In genomic region chr2:135898025-135898424, GRCm38 (mm10) we compare ENCODE assay signal across 15 mouse cellular contexts.
"Had no signal": no experiment of that assay in that cellular context is flagged by ENCODE, and none has a peak within 500 bp of the region (broad histone marks: within the 10 kb centered on the region; RNA-seq: fewer than 3 reads in every experiment).

No protein-coding gene starts in this region.

- H3K27me3 ChIP-seq: kidney, embryonic 15.5 days; limb, embryonic 15.5 days; liver, embryonic 12.5 days; midbrain, embryonic 15.5 days; neural tube, embryonic 13.5 days had no signal

- H3K9me3 ChIP-seq: kidney, embryonic 15.5 days; limb, embryonic 15.5 days; liver, embryonic 12.5 days; midbrain, embryonic 15.5 days; neural tube, embryonic 13.5 days had no signal

- H3K9ac ChIP-seq: kidney, embryonic 15.5 days; limb, embryonic 15.5 days; liver, embryonic 12.5 days; lung, embryonic 14.5 days; midbrain, embryonic 15.5 days; neural tube, embryonic 13.5 days had no signal

- H3K27ac ChIP-seq: kidney, embryonic 15.5 days; left cerebral cortex, adult 2 months; limb, embryonic 15.5 days; liver, embryonic 12.5 days; midbrain, embryonic 15.5 days; neural tube, embryonic 13.5 days had no signal

- ATAC-seq: intestine, embryonic 16.5 days; liver, embryonic 12.5 days; midbrain, embryonic 15.5 days had no signal

- H3K4me2 ChIP-seq: kidney, embryonic 15.5 days; limb, embryonic 15.5 days; liver, embryonic 12.5 days; lung, embryonic 14.5 days; midbrain, embryonic 11.5 days; midbrain, embryonic 15.5 days; neural tube, embryonic 13.5 days had no signal

- H3K4me1 ChIP-seq: kidney, embryonic 15.5 days; limb, embryonic 15.5 days; midbrain, embryonic 15.5 days; neural tube, embryonic 13.5 days had no signal

- H3K4me3 ChIP-seq: kidney, embryonic 15.5 days; left cerebral cortex, adult 2 months; limb, embryonic 15.5 days; liver, embryonic 12.5 days; midbrain, embryonic 15.5 days; neural tube, embryonic 13.5 days had no signal

- DNase-seq: kidney, adult 2 months; kidney, postnatal 14 days; lung, embryonic 14.5 days; lung, postnatal 10 days; lung, postnatal 4 days; thymus, adult 2 months; thymus, postnatal 25 days had no signal

- H3K36me3 ChIP-seq: kidney, embryonic 15.5 days; limb, embryonic 15.5 days; liver, embryonic 12.5 days; midbrain, embryonic 15.5 days; neural tube, embryonic 13.5 days had no signal
